Mouse (Mus musculus): ENCODE results near the gene Dbp. TPM values are rescaled to one million over a fixed set of nuclear protein-coding genes. Genes with fewer than 3 reads are reported as not detected.

Dbp gene
- polyA plus RNA-seq, 1 experiment from 2014 or later = 4.1 TPM

- H3K27me3 ChIP-seq (replicated peaks) = no peaks in the 10 kb centered on the region
- peaks cover 77% of the 10 kb centered on the region for H3K36me3 ChIP-seq
- ATAC-seq (ENCODE audit: low FRiP score, low read depth) = no peak
- no peak overlapping the region for H3K27ac ChIP-seq
- 70% methylated on average over 13 of the region's 13 CpGs for WGBS
- no peak overlapping the region for H3K9ac ChIP-seq
- peaks cover 21% of the 10 kb centered on the region for H3K4me1 ChIP-seq
- H3K4me3 ChIP-seq = no peak overlapping the region
- H3K9me3 ChIP-seq = no peaks in the 10 kb centered on the region
- H3K4me2 ChIP-seq (replicated peaks) = no peak overlapping the region
These were observed 16.9 kb downstream of the Dbp start for GRCm38 (mm10) chr7:45721642-45722347.

GRCm38 (mm10) chr7:45722348-45722713, 17.4 kb downstream of the Dbp start:
- no peaks in the 10 kb centered on the region for H3K27me3 ChIP-seq (replicated peaks)
- 83% methylated on average over 13 of the region's 13 CpGs for WGBS
- peaks cover 16% of the 10 kb centered on the region for H3K4me1 ChIP-seq
- no peak overlapping the region for H3K27ac ChIP-seq
- no peak overlapping the region for H3K9ac ChIP-seq
- peaks cover 82% of the 10 kb centered on the region for H3K36me3 ChIP-seq
- no peak overlapping the region for H3K4me2 ChIP-seq (replicated peaks)
- no peak overlapping the region for H3K4me3 ChIP-seq
- H3K9me3 ChIP-seq = no peaks in the 10 kb centered on the region
- ATAC-seq (ENCODE audit: low FRiP score, low read depth) = no peak

GRCm38 (mm10) chr7:45723301-45723700, 18.4 kb downstream of the Dbp start:
- H3K27ac ChIP-seq = no peak overlapping the region
- H3K4me1 ChIP-seq = peaks cover 16% of the 10 kb centered on the region
- H3K4me3 ChIP-seq = no peak overlapping the region
- no peak for ATAC-seq (ENCODE audit: low FRiP score, low read depth)
- H3K4me2 ChIP-seq (replicated peaks) = no peak overlapping the region
- no peaks in the 10 kb centered on the region for H3K27me3 ChIP-seq (replicated peaks)
- H3K9me3 ChIP-seq = no peaks in the 10 kb centered on the region
- H3K36me3 ChIP-seq = peaks cover 87% of the 10 kb centered on the region
- no peak overlapping the region for H3K9ac ChIP-seq
- WGBS = 86% methylated on average over 4 of the region's 4 CpGs

GRCm38 (mm10) chr7:45723781-45724180, 18.9 kb downstream of the Dbp start:
- Histone ChIP-seq H3K27ac (no peak overlapping the region), H3K4me3 (no peak overlapping the region), H3K4me1 (peaks cover 13% of the 10 kb centered on the region), H3K27me3 (replicated peaks) (no peaks in the 10 kb centered on the region), H3K36me3 (peaks cover 87% of the 10 kb centered on the region), H3K9me3 (no peaks in the 10 kb centered on the region), H3K9ac (no peak overlapping the region), H3K4me2 (replicated peaks) (no peak overlapping the region)
- WGBS = 96% methylated on average over 14 of the region's 14 CpGs
- ATAC-seq (ENCODE audit: low FRiP score, low read depth) = no peak

DNA sequence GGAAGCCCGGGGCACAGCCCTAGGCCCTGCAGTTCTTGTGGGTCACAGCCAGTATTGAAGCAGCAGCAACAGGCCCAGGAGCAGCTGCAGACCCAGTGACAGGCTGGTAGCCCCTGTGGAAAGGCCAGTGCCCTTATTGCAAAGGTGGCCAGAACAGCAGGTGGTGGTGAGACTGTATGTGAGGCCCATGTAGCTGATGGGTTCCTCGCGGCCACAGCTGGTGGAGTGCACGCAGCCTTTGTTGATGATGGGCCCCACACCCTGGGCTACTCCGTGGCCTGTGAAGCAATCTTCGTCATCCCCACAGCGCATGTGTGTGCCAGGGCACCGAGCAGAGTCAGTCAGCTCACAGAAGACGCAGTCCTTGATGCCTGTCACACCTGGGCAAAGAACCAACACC, 20.3 kb downstream of the Dbp start:
- Histone ChIP-seq H3K4me1 (0 out of 2 replicates have a peak, but pooled peaks cover under 1% of the 10 kb centered on the region), H3K9ac (no peak overlapping the region), H3K27me3 (replicated peaks) (no peaks in the 10 kb centered on the region), H3K4me2 (replicated peaks) (no peak overlapping the region), H3K27ac (no peak overlapping the region), H3K9me3 (no peaks in the 10 kb centered on the region), H3K36me3 (peaks cover 84% of the 10 kb centered on the region), H3K4me3 (no peak overlapping the region; the same call in 1 of the 2 replicates)
- no peak for ATAC-seq (ENCODE audit: low FRiP score, low read depth)
- WGBS = 92% methylated on average over 9 of the region's 9 CpGs

DNA sequence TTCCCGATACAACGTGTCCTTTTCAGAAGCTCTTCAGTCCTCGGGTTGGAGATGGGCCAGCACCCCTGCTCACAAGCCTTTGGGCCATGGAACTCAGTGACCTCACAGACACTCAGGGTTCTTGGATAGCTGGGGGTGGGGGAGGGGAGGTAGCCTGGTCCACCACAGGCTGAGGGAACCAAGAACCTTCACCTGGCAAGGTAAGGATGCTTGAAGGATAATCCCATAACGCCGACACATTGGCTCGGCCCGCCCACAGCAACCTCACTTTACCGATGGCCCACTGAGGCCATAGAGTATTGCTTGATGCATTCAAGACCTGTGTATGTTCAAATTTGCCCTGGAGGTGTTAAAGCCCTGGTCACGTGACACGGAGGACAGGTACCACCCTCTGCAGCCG, 20.8 kb downstream of the Dbp start, which contains the start of gene Spaca4:
Spaca4 (minus strand) TSS at position 101 of the 400 bp plus-strand sequence.
- Histone ChIP-seq H3K4me3 (no peak within 1 kb of the TSS; the same call in 1 of the 2 replicates), H3K36me3 (peaks cover 78% of the 10 kb centered on the region), H3K27ac (no peak within 1 kb of the TSS), H3K9me3 (no peaks in the 10 kb centered on the region), H3K4me1 (no peaks in the 10 kb centered on the region), H3K4me2 (replicated peaks) (no peak within 1 kb of the TSS), H3K9ac (no peak within 1 kb of the TSS), H3K27me3 (replicated peaks) (no peaks in the 10 kb centered on the region)
- no peak for ATAC-seq (ENCODE audit: low FRiP score, low read depth)
- 95% methylated on average over 11 of the region's 11 CpGs for WGBS

DNA sequence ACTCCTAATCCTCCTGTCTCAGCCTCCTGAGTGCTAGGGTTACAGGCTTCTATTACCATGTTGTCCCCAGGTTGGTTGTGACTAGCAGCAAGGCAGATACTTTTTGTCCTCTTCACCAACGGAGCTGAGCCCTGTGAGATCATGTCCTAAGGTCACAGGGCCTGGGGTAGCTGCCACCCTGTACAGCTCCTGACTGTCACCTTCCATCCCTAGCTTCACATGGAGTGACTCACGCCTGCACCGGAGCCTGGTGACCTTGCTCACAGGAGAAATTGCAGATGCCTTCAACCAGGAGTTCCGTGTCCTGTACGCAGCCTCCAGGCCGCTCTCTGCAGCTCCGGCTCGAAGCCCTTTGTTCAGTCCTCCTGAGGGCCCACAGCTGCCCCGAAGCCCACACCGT, 21.5 kb downstream of the Dbp start:
- peaks cover 71% of the 10 kb centered on the region for H3K36me3 ChIP-seq
- no peak overlapping the region for H3K4me3 ChIP-seq
- H3K27ac ChIP-seq = no peak overlapping the region
- no peaks in the 10 kb centered on the region for H3K9me3 ChIP-seq
- no peak overlapping the region for H3K9ac ChIP-seq
- no peak overlapping the region for H3K4me2 ChIP-seq (replicated peaks)
- H3K27me3 ChIP-seq (replicated peaks) = no peaks in the 10 kb centered on the region
- 94% methylated on average over 10 of the region's 10 CpGs for WGBS
- H3K4me1 ChIP-seq = 0 out of 2 replicates have a peak, but pooled peaks cover 5% of the 10 kb centered on the region
- ATAC-seq (ENCODE audit: low FRiP score, low read depth) = no peak

- no peak overlapping the region for H3K27ac ChIP-seq
- WGBS = 82% methylated on average over 3 of the region's 3 CpGs
These were observed 22.7 kb downstream of the Dbp start for GRCm38 (mm10) chr7:45727625-45728024.

GRCm38 (mm10) chr7:45730727-45731431, 26.0 kb downstream of the Dbp start:
- ATAC-seq (ENCODE audit: low FRiP score, low read depth) = no peak
- Histone ChIP-seq H3K27ac (no peak overlapping the region), H3K9ac (no peak overlapping the region), H3K36me3 (peaks cover 26% of the 10 kb centered on the region), H3K9me3 (no peaks in the 10 kb centered on the region), H3K27me3 (replicated peaks) (no peaks in the 10 kb centered on the region), H3K4me1 (0 out of 2 replicates have a peak, but pooled peaks cover 5% of the 10 kb centered on the region), H3K4me3 (no peak overlapping the region), H3K4me2 (replicated peaks) (0 out of 2 replicates have a peak overlapping the region, but pooled peaks have one; percentile 9)
- WGBS = 12% methylated on average over 16 of the region's 16 CpGs

More at GRCm38 (mm10) chr7:45727625-45728024, 22.7 kb downstream of the Dbp start:
- Histone ChIP-seq H3K27me3 (replicated peaks) (no peaks in the 10 kb centered on the region), H3K9ac (no peak overlapping the region), H3K9me3 (no peaks in the 10 kb centered on the region), H3K4me3 (no peak overlapping the region), H3K4me1 (0 out of 2 replicates have a peak, but pooled peaks cover 5% of the 10 kb centered on the region), H3K36me3 (peaks cover 59% of the 10 kb centered on the region), H3K4me2 (replicated peaks) (no peak overlapping the region)
- no peak for ATAC-seq (ENCODE audit: low FRiP score, low read depth)

DNA sequence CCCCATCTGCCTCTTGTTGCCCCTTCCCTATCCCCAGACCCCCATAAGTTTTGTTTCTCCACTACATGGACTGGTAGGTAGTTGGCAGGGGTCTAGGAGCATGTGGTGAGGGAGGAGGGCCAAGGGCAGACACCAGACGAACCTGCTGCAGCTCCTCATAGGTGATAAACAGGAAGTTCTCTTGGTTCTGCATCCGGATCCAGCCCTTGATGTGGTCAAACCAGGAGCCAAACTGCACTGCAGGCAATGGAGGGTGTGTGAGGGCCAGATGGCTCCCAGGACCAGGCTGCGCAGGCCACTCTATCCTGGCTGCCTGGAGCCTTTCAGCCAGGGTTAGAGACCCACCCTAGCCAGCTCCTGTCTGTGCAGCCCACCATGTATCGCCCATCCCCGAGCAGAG, 28.6 kb downstream of the Dbp start:
- no peak overlapping the region for H3K4me3 ChIP-seq
- H3K27me3 ChIP-seq (replicated peaks) = no peaks in the 10 kb centered on the region
- H3K36me3 ChIP-seq = peaks cover 8% of the 10 kb centered on the region; the same call in 1 of the 2 replicates
- 0 out of 2 replicates have a peak, but pooled peaks cover 5% of the 10 kb centered on the region for H3K4me1 ChIP-seq
- no peak overlapping the region for H3K4me2 ChIP-seq (replicated peaks)
- H3K9me3 ChIP-seq = no peaks in the 10 kb centered on the region
- WGBS = 85% methylated on average over 5 of the region's 5 CpGs
- ATAC-seq (ENCODE audit: low FRiP score, low read depth) = no peak
- no peak overlapping the region for H3K27ac ChIP-seq
- H3K9ac ChIP-seq = 0 out of 2 replicates have a peak overlapping the region, but pooled peaks have one; percentile 4

- ATAC-seq (ENCODE audit: low FRiP score, low read depth) = peak; percentile 78
- Histone ChIP-seq H3K36me3 (no peaks in the 10 kb centered on the region), H3K9ac (no peak overlapping the region), H3K4me2 (replicated peaks) (no peak overlapping the region), H3K27ac (no peak overlapping the region), H3K4me1 (no peaks in the 10 kb centered on the region), H3K9me3 (no peaks in the 10 kb centered on the region), H3K4me3 (no peak overlapping the region), H3K27me3 (replicated peaks) (no peaks in the 10 kb centered on the region; the same call in 1 of the 2 replicates)
- WGBS = 7% methylated on average over 9 of the region's 9 CpGs
These were observed 34.4 kb downstream of the Dbp start for GRCm38 (mm10) chr7:45739162-45739763.

GRCm38 (mm10) chr7:45739820-45740219, 34.9 kb downstream of the Dbp start:
- Histone ChIP-seq H3K27me3 (replicated peaks) (no peaks in the 10 kb centered on the region; the same call in 1 of the 2 replicates), H3K4me1 (no peaks in the 10 kb centered on the region), H3K9me3 (no peaks in the 10 kb centered on the region), H3K36me3 (no peaks in the 10 kb centered on the region), H3K27ac (no peak overlapping the region), H3K4me3 (no peak overlapping the region), H3K4me2 (replicated peaks) (no peak overlapping the region), H3K9ac (no peak overlapping the region)
- WGBS = 69% methylated on average over 10 of the region's 10 CpGs
- ATAC-seq (ENCODE audit: low FRiP score, low read depth) = no peak
